Mouse (Mus musculus) kidney, adult 2 months (tissue): ENCODE data around the gene Pdia5. TPM values are rescaled to one million over a fixed set of nuclear protein-coding genes. Genes with fewer than 3 reads are reported as not detected.

Experiments used
- DNase-seq: peaks from one replicate; pipeline ENCODE4 v3.0.0; 2021
- H3K27ac ChIP-seq: fragments of 200-500 bp; 2 replicates; pipeline ENCODE4 v1.5.1; 2012; ENCODE audit warnings: low read depth, low read length, control low read depth, inconsistent platforms; ENCODE audit not compliant: insufficient read depth
- H3K27me3 ChIP-seq: fragments of 200-500 bp; replicated peaks from 2 replicates; pipeline ENCODE4 v1.6.1; 2012; ENCODE audit warnings: mild to moderate bottlenecking, moderate library complexity, low read length, inconsistent platforms; ENCODE audit not compliant: control insufficient read depth, insufficient read depth
- H3K36me3 ChIP-seq: fragments of 200-500 bp; 2 replicates; pipeline ENCODE4 v1.6.1; 2012; ENCODE audit warnings: mild to moderate bottlenecking, moderate library complexity, low read length, inconsistent platforms; ENCODE audit not compliant: control insufficient read depth, insufficient read depth
- H3K4me1 ChIP-seq: fragments of 200-500 bp; 2 replicates; pipeline ENCODE4 v1.6.1; 2011; ENCODE audit warnings: low read length; ENCODE audit not compliant: control insufficient read depth, insufficient read depth
- H3K4me3 ChIP-seq: fragments of 200-500 bp; 2 replicates; pipeline ENCODE4 v1.5.1; 2011; ENCODE audit warnings: mild to moderate bottlenecking, low read depth, low read length, control low read depth; ENCODE audit not compliant: insufficient read depth
- CTCF ChIP-seq: fragments of 200-500 bp; conservative IDR thresholded peaks from 2 replicates; pipeline ENCODE4 v1.5.1; 2011; ENCODE audit warnings: low read depth, mild to moderate bottlenecking, control low read depth, low read length, moderate library complexity, mixed read lengths; ENCODE audit not compliant: insufficient read depth, insufficient read length
- POLR2A ChIP-seq: fragments of 200-500 bp; IDR thresholded peaks from one replicate; pipeline ENCODE4 v1.6.1; 2011; ENCODE audit warnings: low read depth, low read length, control low read depth
- WGBS: fragments of 180-500 bp; shearing (Covaris S2); methylation state at CpG from one replicate; pipeline ENCODE4 v1.1.7; 2018; 5-methylcytosine and 5-hydroxymethylcytosine counted together
- polyA plus RNA-seq: library from polyadenylated mRNA; depleted of rRNA; stranded (reverse); fragments of >200 nt; gene quantifications from 2 replicates; pipeline ENCODE4 v1.2.3, GENCODE M21; 2012; rRNA removed

Gene Pdia5
- polyA plus RNA-seq, 1 experiment = 15.6 TPM

DNA sequence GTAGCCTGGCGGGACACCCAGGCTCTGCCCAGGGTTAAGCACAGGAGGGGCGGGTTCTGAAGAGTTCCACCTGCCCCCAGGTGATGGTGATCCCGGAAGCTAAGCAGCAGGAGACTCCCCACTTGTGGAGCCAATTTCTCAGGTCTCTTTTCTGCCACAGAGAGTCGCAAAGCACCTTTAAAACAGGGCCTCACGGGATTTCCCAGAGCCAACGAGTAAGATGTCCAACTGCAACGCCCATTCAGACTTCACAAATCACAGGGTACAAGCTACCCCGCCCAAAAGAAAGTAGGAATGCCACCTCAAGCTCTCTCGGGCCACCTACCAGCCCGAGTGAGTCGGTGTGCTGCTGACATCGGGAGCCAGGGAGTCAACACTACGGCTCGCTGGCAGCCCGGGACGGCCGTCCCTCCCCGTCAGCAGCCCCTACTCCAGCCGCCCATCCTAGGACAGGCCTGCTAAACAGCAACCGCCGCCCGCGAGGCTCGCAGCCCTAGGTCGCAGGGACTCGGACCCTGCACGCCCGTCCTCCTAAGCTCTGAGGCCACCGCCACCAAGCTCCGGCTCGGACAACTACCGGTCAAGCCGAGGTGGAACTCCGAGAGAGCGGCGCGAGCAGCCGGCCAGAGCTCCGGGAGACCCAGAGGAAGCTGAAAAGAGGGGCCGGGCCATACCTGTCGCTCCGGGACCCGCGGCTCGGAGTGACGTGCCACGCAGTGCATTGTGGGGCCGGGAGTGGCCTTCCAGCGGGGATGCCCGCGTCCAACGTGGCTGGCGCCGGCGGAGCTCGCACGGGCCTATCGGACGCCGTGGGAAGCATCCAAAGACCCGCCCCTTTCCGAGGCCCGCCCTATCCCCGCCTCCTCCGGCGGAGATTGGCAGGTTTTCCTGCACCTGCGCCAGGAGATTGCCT is 127.3 kb downstream of the Pdia5 start, which contains the start of gene Sec22a:
TSS of gene Sec22a (minus strand) at position 769 of the 913 bp plus-strand sequence.
- 0 out of 2 replicates have a peak, but pooled peaks have one; percentile 2 for TF ChIP-seq CTCF
- no peak for TF ChIP-seq POLR2A
- peak; percentile 97 for DNase-seq
- under 1% methylated on average over 67 of the region's 67 CpGs for WGBS
- Histone ChIP-seq H3K36me3 (no peaks in the 10 kb centered on the region), H3K27me3 (no peaks in the 10 kb centered on the region), H3K4me1 (0 out of 2 replicates have a peak, but pooled peaks cover 2% of the 10 kb centered on the region), H3K4me3 (peak within 1 kb of the TSS; percentile 96), H3K27ac (peak within 1 kb of the TSS; percentile 79)

DNA sequence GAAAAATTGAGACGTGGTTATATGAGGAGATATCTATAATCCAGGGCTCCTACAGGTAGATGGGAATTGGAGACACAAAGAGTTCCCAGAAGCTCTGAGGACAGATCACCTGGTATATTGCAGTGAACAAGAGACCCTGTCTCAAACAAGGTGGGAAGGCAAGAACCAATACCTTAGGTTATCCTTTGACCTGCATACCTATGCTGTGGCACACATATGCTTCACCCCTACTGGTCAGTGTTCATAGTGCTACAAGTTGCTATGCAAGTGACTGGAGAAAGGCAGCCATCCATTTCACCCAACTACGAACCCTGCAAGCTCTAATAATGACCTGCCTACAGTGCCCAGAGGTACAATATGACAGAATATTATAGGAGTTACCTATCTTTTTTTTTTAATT is 128.5 kb downstream of the Pdia5 start:
- 76% methylated on average over 2 of the region's 2 CpGs for WGBS
- no peaks in the 10 kb centered on the region for H3K27me3 ChIP-seq
- no peak overlapping the region for H3K4me3 ChIP-seq

DNA sequence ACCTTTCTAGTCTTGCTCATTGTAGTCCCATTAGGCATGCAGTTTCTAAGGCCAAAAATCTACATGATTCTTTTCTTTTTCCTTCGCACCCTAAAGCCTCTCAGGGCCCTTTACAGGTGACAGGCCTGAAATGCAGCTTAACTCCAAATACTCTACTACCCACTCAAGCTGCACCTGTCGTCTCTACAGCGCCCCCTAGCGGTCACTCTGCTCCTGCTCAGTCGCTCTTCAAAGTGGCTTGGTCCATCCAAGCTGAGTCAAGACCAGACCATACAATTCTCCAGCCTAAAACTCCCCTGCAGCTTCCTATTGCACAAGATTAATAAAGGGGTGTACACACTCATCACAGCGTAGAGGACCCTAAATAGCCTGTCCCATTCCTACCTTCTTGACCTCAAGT is 130.1 kb downstream of the Pdia5 start:
- DNase-seq = peak; percentile 58
- TF ChIP-seq POLR2A (no peak), CTCF (peak; percentile 80)
- H3K4me1 ChIP-seq = 0 out of 2 replicates have a peak, but pooled peaks cover 2% of the 10 kb centered on the region
- no peak overlapping the region for H3K4me3 ChIP-seq
- no peaks in the 10 kb centered on the region for H3K36me3 ChIP-seq
- WGBS = 38% methylated on average over 6 of the region's 6 CpGs
- H3K27ac ChIP-seq = no peak overlapping the region
- H3K27me3 ChIP-seq = no peaks in the 10 kb centered on the region

More for the DNA sequence above, 128.5 kb downstream of the Pdia5 start:
- no peak for TF ChIP-seq CTCF
- no peak for TF ChIP-seq POLR2A
- DNase-seq = no peak
- no peaks in the 10 kb centered on the region for H3K36me3 ChIP-seq
- no peak overlapping the region for H3K27ac ChIP-seq
- H3K4me1 ChIP-seq = 0 out of 2 replicates have a peak, but pooled peaks cover 2% of the 10 kb centered on the region

DNA sequence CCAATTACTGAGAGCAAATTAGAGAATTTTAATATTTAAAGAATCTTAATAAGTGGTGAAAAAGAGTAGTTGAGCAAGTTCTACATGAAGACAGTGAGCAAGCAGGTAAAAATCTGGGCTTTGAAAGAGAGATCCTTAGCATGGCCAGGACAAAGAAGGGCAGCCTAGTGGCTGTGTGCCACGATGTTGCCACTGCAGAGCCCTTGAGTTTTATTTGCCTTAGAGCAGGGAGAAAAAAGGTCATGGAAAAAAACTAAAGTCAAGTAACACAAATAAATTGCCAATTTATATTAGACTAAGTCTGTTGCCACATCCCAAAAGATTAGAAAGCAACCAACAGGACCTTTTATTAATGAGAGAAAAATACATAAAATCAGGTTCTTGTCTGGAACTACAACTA is 133.2 kb downstream of the Pdia5 start:
- no peaks in the 10 kb centered on the region for H3K27me3 ChIP-seq
- H3K27ac ChIP-seq = no peak overlapping the region
- 75% methylated on average over 1 of the region's 1 CpGs for WGBS
- no peak for TF ChIP-seq POLR2A
- TF ChIP-seq CTCF = no peak
- peak; percentile 23 for DNase-seq
- H3K4me3 ChIP-seq = no peak overlapping the region
- no peaks in the 10 kb centered on the region; the same call in 1 of the 2 replicates for H3K36me3 ChIP-seq
- 0 out of 2 replicates have a peak, but pooled peaks cover 2% of the 10 kb centered on the region for H3K4me1 ChIP-seq

Other genes starting within 250 kb of the Pdia5 start
- 24.1 and 26.5 TPM in 2 replicates for gene Sec22a, start 127.0 kb downstream of the Pdia5 start, polyA plus RNA-seq
- 1.4 and 1.9 TPM in 2 replicates for gene Sema5b, start 50.3 kb upstream of the Pdia5 start, polyA plus RNA-seq